Mouse (Mus musculus) ES-Bruce4 (cell line): ENCODE measurements at regions not wholly inside any gene's neighbourhood (a gene's known extent, or its start where the extent isn't known, plus 50 kb on each side); places are given as distances from the start of the nearest gene placed in this dataset.

Experiments used
- CTCF ChIP-seq: IDR thresholded peaks from one replicate; pipeline ENCODE4 v1.8.1; 2011; ENCODE audit warnings: low read depth, low read length
- EP300 ChIP-seq: IDR thresholded peaks from 2 replicates; pipeline ENCODE4 v1.6.1; 2011; ENCODE audit warnings: low read depth, low read length; ENCODE audit not compliant: insufficient read depth
- POLR2A ChIP-seq: IDR thresholded peaks from one replicate; pipeline ENCODE4 v1.8.1; 2011; ENCODE audit warnings: low read length; ENCODE audit not compliant: insufficient read depth

GRCm38 (mm10) chr13:45192079-45192478 lies 113.6 kb downstream of the Gm9817 start:
- no peak for TF ChIP-seq POLR2A
- TF ChIP-seq CTCF, result no peak
- no peak for TF ChIP-seq EP300
